19 mouse cellular contexts compared by ENCODE assay signal in genomic region chr11:103058499-103059085, GRCm38 (mm10). TPM values are rescaled to one million over a fixed set of nuclear protein-coding genes. Genes with fewer than 3 reads are reported as not detected.
DNase-seq lines count a peak whose midpoint lies in the region; ATAC-seq and TF ChIP-seq lines count a peak whose summit lies in the region.
"Had no signal": no experiment of that assay in that cellular context is flagged by ENCODE, and none has a peak within 500 bp of the region (broad histone marks: within the 10 kb centered on the region; RNA-seq: fewer than 3 reads in every experiment).

No protein-coding gene starts in this region.

- H3K27me3 ChIP-seq in heart, adult 2 months (ENCODE audit: control insufficient read depth, insufficient read depth, low read length) = no peaks in the 10 kb centered on the region
- H3K27me3 ChIP-seq in heart, embryonic 10.5 days (ENCODE audit: insufficient read depth, poor library complexity, severe bottlenecking) = no peaks in the 10 kb centered on the region
- H3K27me3 ChIP-seq in liver, postnatal 0 days (ENCODE audit: insufficient read depth, low read length) = no peaks in the 10 kb centered on the region
- no peaks in the 10 kb centered on the region for H3K27me3 ChIP-seq in liver, embryonic 12.5 days (replicated peaks)
- H3K27me3 ChIP-seq in heart, embryonic 15.5 days = no peaks in the 10 kb centered on the region
- no peaks in the 10 kb centered on the region for H3K27me3 ChIP-seq in forebrain, embryonic 15.5 days
- H3K27me3 ChIP-seq: forebrain, embryonic 13.5 days; hindbrain, embryonic 13.5 days; intestine, embryonic 15.5 days had no signal

- 56% methylated on average over 3 of the region's 3 CpGs for WGBS in heart, adult 2 months
- 67% methylated on average over 3 of the region's 3 CpGs for WGBS in heart, embryonic 10.5 days
- 79% methylated on average over 3 of the region's 3 CpGs for WGBS in liver, postnatal 0 days (ENCODE audit: insufficient replicate concordance)
- WGBS in liver, embryonic 12.5 days (ENCODE audit: insufficient replicate concordance) = 73% methylated on average over 3 of the region's 3 CpGs
- WGBS in heart, embryonic 15.5 days = 53% methylated on average over 3 of the region's 3 CpGs
- WGBS in forebrain, embryonic 15.5 days = 84% methylated on average over 3 of the region's 3 CpGs

- peak; percentile 49 for TF ChIP-seq CTCF in heart, adult 2 months (IDR thresholded peaks at IDR 0.05)
- 0 out of 2 replicates have a peak, but pooled peaks have one; percentile 12 for TF ChIP-seq CTCF in liver, postnatal 0 days (IDR thresholded peaks at IDR 0.05; ENCODE audit: low read depth)

- H3K79me2 ChIP-seq in heart, adult 2 months (replicated peaks; ENCODE audit: control insufficient read depth, insufficient read depth, low read length) = no peaks in the 10 kb centered on the region

- intact Hi-C loops in heart, adult 2 months (cut with DNase I) = no loop called here

- TF ChIP-seq EP300 in heart, adult 2 months (IDR thresholded peaks at IDR 0.05; ENCODE audit: insufficient read depth, low read depth, low read length) = no peak
- TF ChIP-seq EP300 in liver, postnatal 0 days (IDR thresholded peaks at IDR 0.05; ENCODE audit: low read depth) = no peak

- no peaks in the 10 kb centered on the region for H3K9me3 ChIP-seq in heart, embryonic 10.5 days
- no peaks in the 10 kb centered on the region for H3K9me3 ChIP-seq in liver, postnatal 0 days (ENCODE audit: low read length)
- no peaks in the 10 kb centered on the region for H3K9me3 ChIP-seq in liver, embryonic 12.5 days (replicated peaks)
- no peaks in the 10 kb centered on the region for H3K9me3 ChIP-seq in heart, embryonic 15.5 days (replicated peaks)
- no peaks in the 10 kb centered on the region for H3K9me3 ChIP-seq in forebrain, embryonic 15.5 days
- H3K9me3 ChIP-seq: embryonic facial prominence, embryonic 10.5 days; forebrain, embryonic 13.5 days; hindbrain, embryonic 13.5 days; intestine, embryonic 15.5 days had no signal

- H3K4me3 ChIP-seq in heart, adult 2 months = no peak overlapping the region
- no peak overlapping the region for H3K4me3 ChIP-seq in heart, embryonic 10.5 days
- H3K4me3 ChIP-seq in liver, postnatal 0 days (ENCODE audit: low read depth, low read length) = no peak overlapping the region
- no peak overlapping the region for H3K4me3 ChIP-seq in liver, embryonic 12.5 days
- no peak overlapping the region for H3K4me3 ChIP-seq in heart, embryonic 15.5 days
- H3K4me3 ChIP-seq in forebrain, embryonic 15.5 days = no peak overlapping the region
- H3K4me3 ChIP-seq: embryonic facial prominence, embryonic 10.5 days; forebrain, embryonic 13.5 days; hindbrain, embryonic 13.5 days; intestine, embryonic 15.5 days had no signal

- DNase-seq in heart, adult 2 months = peak in 1 of 2 experiments; percentile 51
- no peak for DNase-seq in heart, embryonic 10.5 days (ENCODE audit: low spot score)
- DNase-seq in liver, postnatal 0 days = no peak
- peak; percentile 41 for DNase-seq in NIH3T3 (ENCODE audit: low read depth)
- DNase-seq in cerebellum, adult 11-12 months = no peak
- DNase-seq: adrenal gland, adult 2 months; cerebellum, postnatal 14 days; left cerebral cortex, postnatal 4 days; lung, postnatal 14 days; thymus, postnatal 4 days had no signal

- ATAC-seq in liver, postnatal 0 days = no peak
- ATAC-seq in liver, embryonic 12.5 days = no peak
- peak; percentile 38; the same call in 1 of the 2 replicates for ATAC-seq in heart, embryonic 15.5 days (replicated peaks; ENCODE audit: insufficient number of reproducible peaks, insufficient read depth, low FRiP score, low read depth)
- ATAC-seq in forebrain, embryonic 15.5 days (replicated peaks) = no peak
- ATAC-seq: forebrain, embryonic 13.5 days; intestine, embryonic 15.5 days had no signal

- no peak overlapping the region for H3K9ac ChIP-seq in heart, adult 2 months (ENCODE audit: low read depth, low read length)
- H3K9ac ChIP-seq in liver, postnatal 0 days (replicated peaks) = no peak overlapping the region
- H3K9ac ChIP-seq in liver, embryonic 12.5 days = no peak overlapping the region
- no peak overlapping the region for H3K9ac ChIP-seq in heart, embryonic 15.5 days
- no peak overlapping the region for H3K9ac ChIP-seq in forebrain, embryonic 15.5 days (replicated peaks)
- H3K9ac ChIP-seq: forebrain, embryonic 13.5 days; intestine, embryonic 15.5 days had no signal

- no peak overlapping the region for H3K4me2 ChIP-seq in liver, postnatal 0 days (ENCODE audit: low read depth, low read length)
- H3K4me2 ChIP-seq in liver, embryonic 12.5 days = no peak overlapping the region
- H3K4me2 ChIP-seq in heart, embryonic 15.5 days = no peak overlapping the region
- H3K4me2 ChIP-seq in forebrain, embryonic 15.5 days (replicated peaks) = no peak overlapping the region
- H3K4me2 ChIP-seq: forebrain, embryonic 13.5 days; hindbrain, embryonic 13.5 days; intestine, embryonic 15.5 days; liver, embryonic 11.5 days had no signal

- no peak for TF ChIP-seq POLR2A in heart, adult 2 months (IDR thresholded peaks at IDR 0.05; ENCODE audit: insufficient read depth, low read depth, low read length)

- peaks cover 8% of the 10 kb centered on the region for H3K36me3 ChIP-seq in heart, adult 2 months (ENCODE audit: control insufficient read depth, insufficient read depth, low read length)
- H3K36me3 ChIP-seq in heart, embryonic 10.5 days = peaks cover 96% of the 10 kb centered on the region
- H3K36me3 ChIP-seq in liver, postnatal 0 days (replicated peaks; ENCODE audit: insufficient read depth, low read length) = peaks cover 82% of the 10 kb centered on the region
- H3K36me3 ChIP-seq in liver, embryonic 12.5 days = peaks cover 92% of the 10 kb centered on the region
- peaks cover 68% of the 10 kb centered on the region for H3K36me3 ChIP-seq in heart, embryonic 15.5 days
- peaks cover 80% of the 10 kb centered on the region for H3K36me3 ChIP-seq in forebrain, embryonic 15.5 days

- H3K27ac ChIP-seq in heart, adult 2 months = peak overlapping the region; percentile 83
- H3K27ac ChIP-seq in heart, embryonic 10.5 days = no peak overlapping the region
- H3K27ac ChIP-seq in liver, postnatal 0 days (ENCODE audit: low read depth) = no peak overlapping the region
- no peak overlapping the region for H3K27ac ChIP-seq in liver, embryonic 12.5 days
- H3K27ac ChIP-seq in heart, embryonic 15.5 days = peak overlapping the region; percentile 50; the same call in 1 of the 2 replicates
- no peak overlapping the region for H3K27ac ChIP-seq in forebrain, embryonic 15.5 days (replicated peaks)
- H3K27ac ChIP-seq: embryonic facial prominence, embryonic 10.5 days; forebrain, embryonic 13.5 days; hindbrain, embryonic 13.5 days; intestine, embryonic 15.5 days had no signal

- peaks cover under 1% of the 10 kb centered on the region; the same call in 1 of the 2 replicates for H3K4me1 ChIP-seq in heart, adult 2 months (ENCODE audit: control insufficient read depth, insufficient read depth, low read length)
- H3K4me1 ChIP-seq in heart, embryonic 10.5 days = no peaks in the 10 kb centered on the region
- H3K4me1 ChIP-seq in liver, postnatal 0 days (ENCODE audit: insufficient read depth) = no peaks in the 10 kb centered on the region
- no peaks in the 10 kb centered on the region for H3K4me1 ChIP-seq in liver, embryonic 12.5 days
- H3K4me1 ChIP-seq in heart, embryonic 15.5 days (replicated peaks) = peaks cover 16% of the 10 kb centered on the region; the same call in 1 of the 2 replicates
- no peaks in the 10 kb centered on the region for H3K4me1 ChIP-seq in forebrain, embryonic 15.5 days
- H3K4me1 ChIP-seq: embryonic facial prominence, embryonic 10.5 days; forebrain, embryonic 13.5 days; hindbrain, embryonic 13.5 days; intestine, embryonic 15.5 days had no signal

RNA-seq across cellular contexts. Expression of gene Dcakd, which starts 30.5 kb away (rescaled TPM):
- total RNA-seq in heart, adult 2 months (2021) = 10 to 100 TPM; 69.3 to 75.0 TPM
- 122 and 139 TPM in 2 replicates for polyA plus RNA-seq in heart, adult 2 months (2012; rRNA removed)
- 113 and 137 TPM in 2 replicates for polyA plus RNA-seq in heart, embryonic 10.5 days (2016; fragmentation: Nextera tagmentation; extraction: Ambion mirVana)
- 32.3 and 32.5 TPM in 2 replicates for polyA plus RNA-seq in liver, postnatal 0 days (2015; fragmentation: Nextera tagmentation; extraction: Ambion mirVana)
- polyA plus RNA-seq in liver, embryonic 12.5 days (2016; fragmentation: Nextera tagmentation; extraction: Ambion mirVana) = 41.0 and 41.7 TPM in 2 replicates
- polyA plus RNA-seq in heart, embryonic 15.5 days (2015; fragmentation: Nextera tagmentation; extraction: Ambion mirVana) = 64.8 and 89.4 TPM in 2 replicates
- 152 and 168 TPM in 2 replicates for polyA plus RNA-seq in forebrain, embryonic 15.5 days (2015; fragmentation: Nextera tagmentation; extraction: Ambion mirVana)

RNA-seq across cellular contexts. Expression of gene Nmt1, which starts 30.6 kb away (rescaled TPM):
- 10 to 100 TPM; 60.5 to 67.2 TPM for total RNA-seq in heart, adult 2 months (2021)
- 37.1 and 55.3 TPM in 2 replicates for polyA plus RNA-seq in heart, adult 2 months (2012; rRNA removed)
- 58.4 and 59.0 TPM in 2 replicates for polyA plus RNA-seq in heart, embryonic 10.5 days (2016; fragmentation: Nextera tagmentation; extraction: Ambion mirVana)
- polyA plus RNA-seq in liver, postnatal 0 days (2015; fragmentation: Nextera tagmentation; extraction: Ambion mirVana) = 37.5 and 37.7 TPM in 2 replicates
- 47.9 and 54.8 TPM in 2 replicates for polyA plus RNA-seq in liver, embryonic 12.5 days (2016; fragmentation: Nextera tagmentation; extraction: Ambion mirVana)
- 39.1 and 47.8 TPM in 2 replicates for polyA plus RNA-seq in heart, embryonic 15.5 days (2015; fragmentation: Nextera tagmentation; extraction: Ambion mirVana)
- 41.0 and 43.9 TPM in 2 replicates for polyA plus RNA-seq in forebrain, embryonic 15.5 days (2015; fragmentation: Nextera tagmentation; extraction: Ambion mirVana)

RNA-seq across cellular contexts. Expression of gene Plcd3, which starts 42.9 kb away (rescaled TPM):
- 10 to 100 TPM; 13.7 to 14.0 TPM for total RNA-seq in heart, adult 2 months (2021)
- 20.6 and 22.3 TPM in 2 replicates for polyA plus RNA-seq in heart, adult 2 months (2012; rRNA removed)
- polyA plus RNA-seq in heart, embryonic 10.5 days (2016; fragmentation: Nextera tagmentation; extraction: Ambion mirVana) = 3.6 and 4.8 TPM in 2 replicates
- polyA plus RNA-seq in liver, postnatal 0 days (2015; fragmentation: Nextera tagmentation; extraction: Ambion mirVana) = 0.82 and 0.85 TPM in 2 replicates
- polyA plus RNA-seq in liver, embryonic 12.5 days (2016; fragmentation: Nextera tagmentation; extraction: Ambion mirVana) = 0.74 and 0.79 TPM in 2 replicates
- 11.0 and 11.8 TPM in 2 replicates for polyA plus RNA-seq in heart, embryonic 15.5 days (2015; fragmentation: Nextera tagmentation; extraction: Ambion mirVana)
- polyA plus RNA-seq in forebrain, embryonic 15.5 days (2015; fragmentation: Nextera tagmentation; extraction: Ambion mirVana) = 1.9 and 2.3 TPM in 2 replicates
- total RNA-seq: megakaryocyte-erythroid progenitor cell, adult 5-6 weeks had no signal

RNA-seq across cellular contexts. Expression of gene Acbd4, which starts 42.9 kb away (rescaled TPM):
- total RNA-seq in heart, adult 2 months (2021) = 10 to 100 TPM; 27.8 to 38.1 TPM
- 27.5 and 27.8 TPM in 2 replicates for polyA plus RNA-seq in heart, adult 2 months (2012; rRNA removed)
- polyA plus RNA-seq in heart, embryonic 10.5 days (2016; fragmentation: Nextera tagmentation; extraction: Ambion mirVana) = 9.8 and 10.2 TPM in 2 replicates
- 56.5 and 57.0 TPM in 2 replicates for polyA plus RNA-seq in liver, postnatal 0 days (2015; fragmentation: Nextera tagmentation; extraction: Ambion mirVana)
- 40.6 and 46.1 TPM in 2 replicates for polyA plus RNA-seq in liver, embryonic 12.5 days (2016; fragmentation: Nextera tagmentation; extraction: Ambion mirVana)
- 18.5 and 23.7 TPM in 2 replicates for polyA plus RNA-seq in heart, embryonic 15.5 days (2015; fragmentation: Nextera tagmentation; extraction: Ambion mirVana)
- 14.6 and 14.8 TPM in 2 replicates for polyA plus RNA-seq in forebrain, embryonic 15.5 days (2015; fragmentation: Nextera tagmentation; extraction: Ambion mirVana)

RNA-seq across cellular contexts. Expression of gene Hexim1, which starts 57.4 kb away (rescaled TPM):
- total RNA-seq in heart, adult 2 months (2021) = 10 to 100 TPM; 18.2 to 19.3 TPM
- 7.8 and 9.0 TPM in 2 replicates for polyA plus RNA-seq in heart, adult 2 months (2012; rRNA removed)
- polyA plus RNA-seq in heart, embryonic 10.5 days (2016; fragmentation: Nextera tagmentation; extraction: Ambion mirVana) = 1.8 and 2.8 TPM in 2 replicates
- polyA plus RNA-seq in liver, postnatal 0 days (2015; fragmentation: Nextera tagmentation; extraction: Ambion mirVana) = 2.6 and 2.7 TPM in 2 replicates
- polyA plus RNA-seq in liver, embryonic 12.5 days (2016; fragmentation: Nextera tagmentation; extraction: Ambion mirVana) = 2.4 and 3.0 TPM in 2 replicates
- 2.6 and 3.0 TPM in 2 replicates for polyA plus RNA-seq in heart, embryonic 15.5 days (2015; fragmentation: Nextera tagmentation; extraction: Ambion mirVana)
- 3.4 and 3.8 TPM in 2 replicates for polyA plus RNA-seq in forebrain, embryonic 15.5 days (2015; fragmentation: Nextera tagmentation; extraction: Ambion mirVana)

Comparison
In these comparisons a context has a peak if more than half of its experiments do, and no peak if none do; other contexts are left out.
1. H3K27ac ChIP-seq: peak in heart, adult 2 months (single experiment) and heart, embryonic 15.5 days (single experiment); none in heart, embryonic 10.5 days (single experiment), liver, postnatal 0 days (single experiment), liver, embryonic 12.5 days (single experiment) and forebrain, embryonic 15.5 days (single experiment).